Mouse (Mus musculus) fibroblast of lung, adult 2 months (primary cell): Measurements from ENCODE around the gene Mcm3ap.

Source experiments
- DNase-seq: peaks from one replicate; pipeline ENCODE4 v3.0.0-alpha.2; 2011; ENCODE audit warnings: low read depth

Mcm3ap gene

DNA sequence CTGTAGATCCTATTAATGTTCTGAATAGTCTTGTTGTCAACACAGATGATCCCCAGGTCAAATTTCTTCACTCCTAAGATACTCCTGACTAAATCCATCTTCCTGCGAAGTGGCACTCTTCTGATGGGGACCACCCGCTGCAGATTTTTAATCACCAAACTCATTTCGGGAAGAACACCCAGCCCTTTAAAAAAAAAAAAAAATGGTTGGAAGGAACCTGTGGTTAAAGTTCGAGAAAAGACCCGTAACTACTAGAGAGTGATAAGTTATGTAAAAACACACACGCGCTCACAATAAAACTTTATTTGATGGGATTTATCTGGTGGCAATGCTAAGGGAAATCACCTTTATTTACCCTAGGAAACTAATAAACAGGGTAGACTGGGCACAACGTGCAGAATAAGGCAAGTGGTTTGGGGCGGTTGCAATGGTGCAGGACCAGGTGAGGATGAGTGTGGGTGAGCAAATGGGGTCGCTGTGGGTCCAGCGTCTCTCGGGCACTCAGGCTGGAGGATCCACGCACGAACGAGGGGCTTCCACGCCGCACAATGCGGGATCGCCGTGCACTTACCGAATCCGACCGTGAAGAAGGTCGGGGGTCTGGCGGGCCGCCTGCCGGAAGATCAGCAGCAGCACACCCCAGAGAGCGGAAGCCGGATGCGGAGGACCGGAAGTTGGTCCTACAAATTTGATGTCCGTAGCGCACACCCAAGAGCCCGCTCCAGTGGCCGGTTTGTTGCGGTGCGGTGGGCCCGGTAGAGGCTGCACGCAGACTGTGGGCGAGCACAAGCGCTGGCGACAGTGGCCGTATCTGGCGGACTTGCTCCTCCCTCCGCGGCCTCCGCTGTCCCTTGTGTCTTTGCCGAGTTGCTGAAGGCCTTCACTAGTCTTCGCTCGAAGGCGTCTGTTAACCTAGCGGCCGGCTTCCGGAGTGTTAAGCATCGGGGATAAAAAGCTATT, at the start of gene Mcm3ap, which contains the start of gene Ybey:
Mcm3ap (plus strand) TSS at position 725 of the 960 bp plus-strand sequence.
Ybey (minus strand) TSS at position 912 of the 960 bp plus-strand sequence.
- DNase-seq = peak; percentile 59

DNA sequence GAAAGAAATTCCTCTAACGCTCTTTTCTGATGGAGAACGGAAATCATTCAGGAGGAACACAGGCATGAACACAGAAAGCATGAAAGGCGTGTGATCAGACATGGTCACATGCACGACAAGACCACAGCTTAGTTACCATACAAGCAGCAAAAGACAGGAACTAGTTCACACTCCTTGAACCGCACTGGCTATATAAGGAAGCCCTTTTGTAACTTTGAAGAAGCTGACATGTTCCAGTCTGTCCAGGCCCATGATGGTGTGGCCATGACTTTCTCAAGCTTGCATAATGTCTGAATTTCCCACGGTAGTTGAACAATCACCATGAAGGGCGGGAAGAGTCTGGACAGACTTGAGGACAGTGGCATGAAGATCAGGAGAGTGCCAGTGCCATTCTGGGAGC, 43.1 kb upstream of the Mcm3ap start:
- no peak for DNase-seq

DNA sequence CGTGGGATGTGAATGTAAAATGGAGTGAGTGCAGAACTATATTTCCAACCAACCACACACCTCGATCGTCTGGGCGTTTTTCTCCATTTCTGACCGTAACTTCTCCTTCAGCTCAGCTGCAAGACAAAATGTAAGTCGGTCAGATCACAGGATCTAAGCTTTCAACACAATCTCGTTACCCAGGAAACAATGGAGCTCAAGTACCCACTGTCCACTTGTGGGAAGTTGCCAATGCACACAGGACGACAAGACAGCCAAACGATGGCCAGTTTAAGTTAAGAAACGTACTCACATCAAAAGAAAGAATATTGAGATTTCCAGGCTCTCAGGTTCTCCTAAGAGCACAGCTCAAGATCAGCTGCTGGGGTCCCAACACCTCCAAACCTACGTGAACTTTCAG, 34.8 kb upstream of the Mcm3ap start:
- no peak for DNase-seq

DNA sequence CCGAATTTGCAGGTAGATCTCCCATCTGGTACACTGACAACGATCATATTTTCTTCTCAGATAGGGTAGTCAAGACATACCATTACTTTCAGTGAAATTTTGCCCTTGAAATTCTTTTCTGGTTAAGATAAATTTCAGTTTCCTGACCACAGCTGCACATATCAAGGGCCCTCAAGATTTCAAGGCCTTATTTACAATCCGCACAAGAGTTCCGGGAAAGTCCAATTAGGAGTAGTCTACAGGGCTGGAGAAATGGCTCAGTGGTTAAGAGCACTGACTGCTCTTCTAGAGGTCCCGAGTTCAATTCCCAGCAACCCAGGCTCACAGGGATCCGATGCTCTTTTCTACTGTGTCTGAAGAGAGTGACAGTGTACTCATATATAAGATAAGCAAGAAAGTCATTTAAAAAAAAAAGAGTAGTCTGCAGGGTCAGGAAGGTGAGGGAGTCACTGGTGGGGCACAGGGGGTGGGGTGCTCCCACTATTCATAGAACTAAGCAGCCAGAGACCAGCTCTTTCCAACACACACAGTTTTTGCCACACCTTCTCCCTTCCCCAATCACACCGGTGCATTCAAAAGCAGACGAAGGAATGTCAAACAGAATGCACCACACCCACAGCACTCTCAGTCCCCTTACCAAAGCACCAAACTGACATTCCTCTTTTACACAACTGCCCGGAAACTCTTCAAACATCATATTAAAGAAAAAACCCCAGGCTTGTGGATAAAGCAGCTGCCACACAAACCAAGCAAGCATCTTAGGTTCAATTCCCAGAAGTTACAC, 29.4 kb upstream of the Mcm3ap start:
- no peak for DNase-seq

DNA sequence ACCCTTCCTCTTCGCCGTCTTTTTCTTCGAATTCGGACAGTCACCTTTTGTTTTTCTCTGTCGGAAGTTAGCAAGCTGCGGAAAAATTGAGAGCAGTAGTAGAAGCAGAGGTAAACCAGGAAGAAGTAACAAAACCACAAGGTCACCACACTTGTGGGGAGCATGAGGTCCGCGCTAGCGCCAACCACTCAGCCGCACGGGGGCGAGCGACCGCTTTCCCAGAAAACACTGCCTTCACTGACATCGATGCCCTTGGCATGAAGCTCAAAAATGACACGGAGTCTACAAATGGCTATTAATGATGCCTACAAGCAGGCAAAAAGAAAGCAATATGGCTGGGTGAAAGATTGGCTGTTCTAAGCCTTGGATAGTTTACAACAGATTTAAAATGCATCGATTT, 28.4 kb upstream of the Mcm3ap start, which contains the start of gene AC141477.1:
AC141477.1 (minus strand) TSS at position 164 of the 400 bp plus-strand sequence.
- no peak for DNase-seq

DNA sequence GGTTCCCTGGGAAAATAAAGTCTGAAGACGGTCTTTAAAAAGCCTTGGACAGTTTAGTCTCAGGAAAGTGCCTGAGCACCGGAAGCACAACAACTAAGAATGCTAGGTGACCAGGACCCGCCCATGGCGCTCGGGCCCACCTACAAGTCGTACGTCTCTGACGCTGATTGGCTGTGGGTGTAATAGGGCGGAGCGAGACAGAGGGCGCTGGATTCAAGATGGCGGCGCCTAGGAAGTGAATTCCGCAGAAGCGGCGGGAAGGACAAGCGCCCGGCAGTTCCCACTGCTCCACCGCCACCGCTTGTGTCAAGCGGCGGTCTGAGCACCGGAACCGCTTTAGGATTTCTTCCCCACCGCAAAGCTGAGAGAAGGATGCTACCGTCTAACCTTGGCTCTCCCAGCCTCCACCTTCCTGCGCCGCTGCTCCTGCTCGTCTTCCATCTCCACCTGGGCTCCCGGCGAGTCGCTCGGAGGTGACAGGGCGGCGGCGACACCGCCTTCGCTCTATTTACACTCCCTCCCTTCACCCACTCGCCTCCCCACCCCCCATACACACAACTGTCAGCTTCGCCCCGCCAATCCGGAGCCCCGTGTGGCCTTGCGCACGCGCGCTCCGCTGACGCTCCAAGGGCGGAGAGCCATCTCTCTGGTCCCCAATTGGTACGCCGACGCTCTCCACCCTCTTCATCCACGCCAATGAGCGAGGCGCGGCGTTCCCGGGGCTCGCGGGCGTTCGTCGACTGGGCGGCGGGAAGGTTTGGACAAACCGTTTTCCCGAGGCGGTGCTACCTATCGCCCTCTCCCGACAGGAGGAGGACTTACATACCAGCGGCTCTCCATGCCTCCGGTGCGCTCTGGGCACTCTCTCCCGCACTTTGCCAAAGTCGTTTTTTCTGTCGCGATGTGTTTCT, 26.3 kb upstream of the Mcm3ap start, which contains the start of gene Pcnt:
Pcnt (minus strand) TSS at position 609 of the 911 bp plus-strand sequence.
- DNase-seq = peak; percentile 97

DNA sequence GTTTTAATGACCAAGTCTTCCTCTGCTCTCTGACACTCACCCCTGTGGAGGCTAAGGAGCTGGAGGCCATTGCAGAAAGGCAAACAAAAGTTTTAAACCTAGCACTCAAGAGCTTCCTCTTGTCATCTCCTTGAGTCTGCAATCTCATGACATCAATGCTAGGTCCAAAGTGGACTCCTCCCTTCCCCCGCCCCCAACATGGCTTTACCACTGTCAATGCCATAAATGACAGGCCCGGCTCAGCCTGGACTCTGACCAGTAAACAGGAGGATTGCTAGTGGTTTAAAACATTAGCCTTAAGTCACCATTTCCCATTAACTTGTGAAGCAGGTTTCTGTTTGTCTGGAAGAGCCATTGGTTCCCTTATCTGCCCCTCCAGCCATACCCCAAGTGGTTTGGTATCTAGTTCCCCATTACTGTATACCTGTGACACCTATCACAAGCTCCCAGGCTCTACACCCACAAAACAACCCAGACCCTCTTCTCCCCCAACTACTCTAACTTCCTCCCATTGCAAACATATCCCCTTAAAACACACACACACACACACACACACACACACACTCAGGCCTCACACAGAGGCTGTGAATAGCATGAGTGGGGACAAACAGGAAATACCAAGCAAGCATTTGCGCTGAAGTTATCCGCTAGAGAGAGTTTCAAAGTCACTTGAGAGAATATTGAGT, 22.6 kb upstream of the Mcm3ap start:
- DNase-seq = no peak

DNA sequence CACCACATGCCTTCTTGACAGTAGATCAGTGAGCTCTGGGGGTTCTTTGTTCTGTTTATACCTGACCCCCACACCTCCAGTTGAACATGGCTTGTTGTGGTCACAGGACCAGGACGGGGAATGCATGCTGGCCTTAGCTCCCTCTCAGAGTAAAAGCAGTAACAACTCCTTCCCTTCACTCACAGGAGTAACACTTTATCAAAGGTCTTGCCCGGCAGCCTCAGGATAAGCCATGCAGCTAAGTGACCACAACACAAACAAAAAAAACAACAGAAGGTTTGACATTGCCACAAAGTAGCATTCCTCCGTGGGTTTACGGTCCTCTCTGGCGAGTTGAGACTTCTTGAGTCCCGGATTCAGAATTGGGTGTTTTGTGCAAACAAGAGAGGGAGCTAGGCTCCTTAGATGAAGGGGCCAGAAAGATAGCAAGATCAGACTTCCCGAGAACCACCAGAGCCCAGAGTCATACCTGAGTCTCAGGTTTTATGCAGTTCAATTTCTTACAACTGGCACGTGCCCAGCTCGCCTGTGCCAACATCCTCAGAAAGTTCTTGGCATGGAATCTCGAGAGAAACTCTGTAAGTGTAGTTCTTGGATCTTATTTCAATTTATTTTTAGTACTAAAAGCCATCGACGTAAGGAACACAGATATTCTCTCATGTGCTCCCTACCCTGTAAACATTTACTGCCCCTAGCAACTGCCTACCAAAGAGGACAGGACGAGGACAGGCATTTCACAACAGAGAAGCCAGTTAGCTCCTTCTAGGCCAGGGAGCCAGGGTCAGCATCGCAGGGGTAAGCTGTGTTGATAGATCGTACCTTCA, 21.1 kb upstream of the Mcm3ap start:
- DNase-seq = peak; percentile 40

DNA sequence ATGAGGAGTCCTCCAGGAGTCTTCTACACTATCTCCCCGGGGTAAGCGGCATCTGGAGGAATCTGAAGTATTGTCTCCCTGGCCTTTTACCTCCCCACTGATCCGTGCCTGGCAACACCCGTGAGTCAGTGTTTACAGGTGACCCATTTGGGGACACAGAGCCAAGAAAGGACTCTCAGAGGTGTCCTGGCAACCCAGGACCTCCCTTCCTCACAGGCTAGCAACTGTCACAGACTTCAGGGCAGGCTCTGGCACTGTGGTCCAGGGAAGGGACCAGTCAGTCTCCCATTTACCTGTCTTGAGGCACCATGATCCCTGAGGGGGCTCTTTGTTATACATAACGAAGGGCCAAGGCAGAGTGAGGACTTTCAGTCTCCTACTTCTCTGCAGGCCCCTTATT, 19.9 kb upstream of the Mcm3ap start, which contains the start of gene 2610028H24Rik:
2610028H24Rik (plus strand) TSS at position 231 of the 400 bp plus-strand sequence.
- no peak for DNase-seq

DNA sequence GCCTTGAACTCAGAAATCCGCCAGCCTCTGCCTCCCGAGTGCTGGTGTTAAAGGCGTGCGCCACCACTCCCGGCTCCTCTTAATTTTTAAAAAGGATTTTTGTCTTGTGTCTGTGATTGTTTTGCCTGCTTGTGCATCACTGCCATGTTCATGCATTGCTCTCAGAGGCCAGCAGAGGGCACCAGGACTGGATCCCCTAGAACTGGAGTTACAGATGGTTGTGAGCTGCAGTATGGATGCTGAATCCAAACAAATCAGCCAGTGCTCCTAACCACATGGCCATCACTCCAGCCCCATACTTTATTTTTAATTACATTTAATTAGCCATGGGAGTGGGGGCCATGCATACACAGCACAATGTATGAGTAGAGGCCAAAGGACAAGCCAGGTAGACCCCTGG, 13.4 kb upstream of the Mcm3ap start:
- DNase-seq = no peak

DNA sequence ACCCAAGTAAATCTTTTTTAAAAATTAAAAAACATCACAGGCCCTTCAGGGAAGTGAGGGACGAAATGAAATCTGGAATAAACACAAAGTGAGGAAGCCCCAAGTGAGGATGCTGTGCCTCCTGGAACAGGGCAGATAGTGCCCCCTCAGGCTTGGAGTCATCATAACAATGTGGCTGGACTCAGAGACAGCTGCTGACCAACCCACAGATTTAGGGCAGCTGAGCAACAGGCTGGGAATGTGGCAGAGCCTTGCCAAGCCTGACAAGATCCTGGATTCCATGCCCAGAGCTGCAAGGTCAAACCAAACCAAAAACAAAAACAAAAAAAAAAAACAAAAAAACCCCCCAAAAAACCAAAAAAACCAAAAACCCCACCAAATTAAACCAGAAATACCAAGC, 7.5 kb upstream of the Mcm3ap start:
- DNase-seq = no peak

DNA sequence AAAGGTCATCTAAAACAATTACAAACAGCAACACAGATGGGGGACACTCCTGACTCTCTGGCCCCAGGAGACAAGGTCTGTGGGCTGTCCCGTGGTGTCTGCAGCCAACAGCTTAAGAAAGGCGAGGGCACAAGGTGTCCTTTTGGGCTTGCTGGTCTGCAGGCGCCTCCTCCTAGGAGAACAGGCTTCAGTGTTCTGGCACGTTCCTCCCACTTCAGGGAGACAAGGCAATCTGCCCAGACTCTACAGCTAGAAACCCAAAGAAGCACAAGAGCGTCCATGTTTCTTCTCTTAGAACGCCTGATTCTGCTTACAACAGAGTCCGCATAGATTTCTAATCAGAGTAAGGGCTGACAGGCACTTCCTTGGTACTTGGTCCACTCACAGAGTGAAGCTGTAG, 6.4 kb upstream of the Mcm3ap start:
- DNase-seq = no peak

DNA sequence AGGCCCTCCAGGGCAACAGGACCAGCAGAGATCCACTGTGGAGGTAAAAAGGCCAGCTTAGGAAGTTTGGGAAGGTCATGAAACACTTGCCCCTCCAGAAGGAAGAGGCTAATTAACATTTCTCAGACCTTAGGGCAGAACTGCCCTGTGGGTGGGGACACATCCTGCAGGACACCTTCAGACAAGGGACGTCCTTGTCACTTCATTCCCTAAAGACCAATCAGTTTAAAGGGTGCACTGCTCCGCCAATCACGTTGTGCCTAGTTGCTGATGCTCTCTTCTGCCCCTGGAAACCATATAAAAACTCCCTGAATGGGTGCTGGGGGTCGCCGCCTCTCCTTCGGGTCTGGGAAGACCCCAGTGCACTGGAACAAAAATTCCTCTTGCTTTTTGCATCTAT, 6.0 kb upstream of the Mcm3ap start:
- no peak for DNase-seq

DNA sequence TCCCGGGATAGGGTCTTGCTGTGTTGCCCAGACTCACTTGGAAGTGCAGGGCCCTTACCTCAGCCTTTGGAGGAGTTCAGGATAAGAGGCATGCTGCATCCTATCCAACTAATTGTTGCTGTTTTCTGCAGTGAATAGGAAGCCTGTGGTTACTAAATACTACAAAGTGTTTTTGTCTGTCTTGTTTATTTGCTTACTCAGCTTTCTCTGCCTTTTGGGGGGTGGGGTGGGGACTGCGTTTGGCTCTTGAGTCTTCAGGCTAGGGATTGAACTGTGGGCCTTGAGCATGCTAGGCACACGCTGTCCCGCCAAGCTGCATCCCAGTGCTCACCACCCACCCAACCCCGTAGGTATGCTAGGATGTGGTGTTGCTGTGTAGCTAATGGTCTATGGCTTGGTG, 5.0 kb downstream of the Mcm3ap start:
- DNase-seq = no peak

DNA sequence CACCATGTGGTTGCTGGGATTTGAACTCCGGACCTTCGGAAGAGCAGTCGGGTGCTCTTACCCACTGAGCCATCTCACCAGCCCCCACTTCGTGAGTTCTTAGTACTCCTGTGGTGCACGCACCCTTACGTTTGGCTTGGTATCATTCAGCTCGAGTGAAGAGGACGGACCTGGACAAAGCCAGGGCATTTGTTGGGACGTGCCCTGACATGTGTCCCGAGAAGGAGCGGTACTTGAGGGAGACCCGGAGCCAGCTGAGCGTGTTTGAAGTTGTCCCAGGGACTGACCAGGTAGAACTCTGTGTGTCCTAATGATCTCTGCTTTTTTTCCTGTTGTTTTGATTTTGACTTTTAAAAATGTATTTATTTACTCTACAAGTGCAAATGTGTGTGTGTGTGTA, 12.1 kb downstream of the Mcm3ap start:
- DNase-seq = no peak

DNA sequence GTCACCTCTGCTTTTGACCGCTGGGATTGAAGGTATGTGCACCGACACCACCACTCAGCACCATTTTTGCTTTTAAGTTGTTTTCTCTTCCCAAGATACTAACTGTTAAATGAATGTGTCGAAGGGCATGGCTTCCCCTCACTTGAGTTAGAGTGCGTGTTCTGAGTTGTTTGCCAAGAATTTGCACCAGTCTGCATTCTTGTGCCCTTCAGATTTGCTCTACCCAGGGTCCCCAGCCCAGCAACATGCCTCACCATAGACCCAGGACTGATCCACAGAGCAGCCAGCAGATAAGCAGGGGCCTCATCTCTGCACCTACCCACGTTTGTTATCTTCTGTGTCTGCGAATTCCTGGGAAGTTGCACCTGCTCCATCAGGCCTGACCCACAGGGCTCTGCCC, 12.8 kb downstream of the Mcm3ap start:
- no peak for DNase-seq

DNA sequence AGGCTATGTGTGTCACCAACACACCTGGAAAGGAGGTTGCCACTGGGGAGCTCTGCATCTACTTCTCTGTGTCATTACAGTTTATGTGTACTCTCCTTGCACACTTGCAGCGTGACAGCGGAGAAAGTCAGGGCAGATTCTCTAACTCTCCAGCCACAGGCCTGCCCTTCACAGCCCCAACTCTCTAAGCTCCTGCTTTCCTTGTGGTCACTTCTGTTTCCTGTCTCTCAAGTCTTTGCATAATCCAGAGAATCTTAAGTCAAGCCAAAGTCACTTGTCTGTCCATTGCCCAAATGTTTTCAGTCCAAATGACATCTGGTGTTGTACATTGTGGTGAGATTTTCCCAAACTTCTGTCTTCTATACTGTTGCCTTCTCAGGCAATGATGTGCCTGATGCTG, 17.6 kb downstream of the Mcm3ap start:
- no peak for DNase-seq

DNA sequence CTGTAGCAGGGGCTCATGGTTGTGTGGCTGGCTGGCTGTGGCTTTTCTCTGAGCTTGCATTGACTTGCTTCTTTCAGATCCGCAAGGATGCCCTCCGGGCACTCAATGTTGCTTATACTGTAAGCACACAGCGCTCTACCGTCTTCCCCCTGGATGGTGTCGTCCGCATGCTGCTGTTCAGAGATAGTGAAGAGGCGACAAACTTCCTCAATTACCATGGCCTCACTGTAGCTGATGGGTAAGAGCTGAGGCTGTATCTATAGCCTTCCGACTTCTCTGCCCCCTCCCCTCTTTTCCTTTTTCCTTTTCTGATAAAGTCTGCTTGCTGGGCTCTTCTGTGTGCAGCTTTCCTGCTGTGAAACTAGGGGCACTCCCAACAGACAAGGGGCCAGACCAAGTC, 19.5 kb downstream of the Mcm3ap start:
- DNase-seq = no peak

DNA sequence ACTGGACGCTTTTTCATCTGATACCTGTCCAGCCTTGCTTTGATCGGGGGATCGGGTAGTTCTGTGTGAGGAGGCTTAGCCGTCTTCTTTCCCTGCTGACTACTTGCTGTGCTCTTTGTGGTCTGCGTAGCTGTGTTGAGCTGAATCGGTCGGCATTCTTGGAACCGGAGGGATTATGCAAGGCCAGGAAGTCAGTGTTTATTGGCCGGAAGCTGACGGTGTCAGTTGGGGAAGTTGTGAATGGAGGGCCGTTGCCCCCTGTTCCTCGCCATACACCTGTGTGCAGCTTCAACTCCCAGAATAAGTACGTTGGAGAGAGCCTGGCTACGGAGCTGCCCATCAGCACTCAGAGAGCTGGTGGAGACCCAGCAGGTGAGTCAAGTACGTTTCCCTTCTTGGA, 20.5 kb downstream of the Mcm3ap start:
- DNase-seq = no peak

DNA sequence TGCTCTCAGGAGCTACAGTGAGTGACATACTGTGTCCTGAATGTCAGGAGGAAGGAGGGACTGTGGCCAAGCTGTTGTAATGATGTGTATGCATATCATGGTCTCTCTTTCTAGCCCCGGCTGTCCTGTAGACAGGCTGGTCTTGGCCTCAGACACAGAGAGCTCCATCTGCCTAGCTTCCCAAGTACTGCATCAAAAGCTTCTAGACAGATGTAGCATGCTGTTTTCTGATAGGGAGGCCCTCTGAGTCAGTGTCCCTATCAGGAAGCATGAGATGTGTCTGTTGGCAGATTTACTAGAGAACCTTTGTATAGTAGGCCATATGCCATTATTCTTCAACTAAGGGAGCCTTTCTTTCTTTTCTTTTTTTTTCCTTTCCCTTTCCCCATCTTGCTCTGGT, 24.8 kb downstream of the Mcm3ap start:
- DNase-seq = no peak
